Mouse (Mus musculus) kidney, embryonic 14.5 days (tissue): ENCODE results near the gene Lrrc38. TPM values are rescaled to one million over a fixed set of nuclear protein-coding genes. Genes with fewer than 3 reads are reported as not detected.
A peak's percentile ranks its signal among the peaks of the same experiment; 100 is the strongest.
"Not testable (repeated sequence)": the region's sequence is repeated elsewhere in the genome, so short reads cannot be mapped to it uniquely, and the experiment has no call there.

ENCODE experiments used
- ATAC-seq: fragments of 200-750 bp; cut with Nextera tagmentation; 2 replicates; pipeline ENCODE4 v1.8.0; 2017; ENCODE audit warnings: moderate number of reproducible peaks, mild to moderate bottlenecking, moderate TSS enrichment, moderate library complexity; ENCODE audit not compliant: low FRiP score, low TSS enrichment
- H3K27ac ChIP-seq: fragments of 300-500 bp; sonication (generic); 2 replicates; pipeline ENCODE4 v1.5.1; 2014; ENCODE audit warnings: low read depth, mild to moderate bottlenecking, low read length, moderate library complexity, mixed read lengths
- H3K27me3 ChIP-seq: fragments of 300-500 bp; sonication (generic); 2 replicates; pipeline ENCODE4 v1.6.1; 2014; ENCODE audit warnings: mild to moderate bottlenecking, low read length; ENCODE audit not compliant: control insufficient read depth, insufficient read depth
- H3K36me3 ChIP-seq: fragments of 300-500 bp; sonication (generic); 2 replicates; pipeline ENCODE4 v1.6.1; 2014; ENCODE audit warnings: low read length, mixed read lengths; ENCODE audit not compliant: control insufficient read depth, insufficient read depth
- H3K4me1 ChIP-seq: fragments of 300-500 bp; sonication (generic); 2 replicates; pipeline ENCODE4 v1.6.1; 2014; ENCODE audit warnings: low read length, mixed read lengths; ENCODE audit not compliant: control insufficient read depth, insufficient read depth
- H3K4me2 ChIP-seq: fragments of 300-500 bp; sonication (generic); replicated peaks from 2 replicates; pipeline ENCODE4 v1.6.1; 2014; ENCODE audit warnings: low read depth, mild to moderate bottlenecking, low read length
- H3K4me3 ChIP-seq: fragments of 300-500 bp; sonication (generic); 2 replicates; pipeline ENCODE4 v1.5.1; 2014; ENCODE audit warnings: mild to moderate bottlenecking, low read length
- H3K9ac ChIP-seq: fragments of 300-500 bp; sonication (generic); 2 replicates; pipeline ENCODE4 v1.6.1; 2014; ENCODE audit warnings: low read depth, mild to moderate bottlenecking, low read length, moderate library complexity
- H3K9me3 ChIP-seq: fragments of 300-500 bp; sonication (generic); 2 replicates; pipeline ENCODE4 v1.6.1; 2016; ENCODE audit warnings: low read length; ENCODE audit not compliant: control insufficient read depth
- WGBS: fragments of 180-500 bp; shearing (Covaris S2); extraction: QIAGEN DNeasy Blood & Tissue Kit; methylation state at CpG from one replicate; pipeline ENCODE4 v1.1.7; 2014; 5-methylcytosine and 5-hydroxymethylcytosine counted together
- polyA plus RNA-seq: library from polyadenylated mRNA; unstranded; fragments of >200 nt; fragmentation: Nextera tagmentation; extraction: Ambion mirVana; gene quantifications from 2 replicates; pipeline ENCODE4 v1.2.1, GENCODE M21; 2014

Gene Lrrc38
- polyA plus RNA-seq, 1 experiment from 2014 or later, result not detected

GRCm38 (mm10) chr4:143341470-143341869 lies 8.1 kb upstream of the Lrrc38 start:
- H3K9ac ChIP-seq, result no peak overlapping the region
- WGBS, result 80% methylated on average over 7 of the region's 7 CpGs
- H3K4me1 ChIP-seq, result no peaks in the 10 kb centered on the region
- H3K4me2 ChIP-seq, result no peak overlapping the region
- H3K9me3 ChIP-seq, result no peaks in the 10 kb centered on the region
- no peak overlapping the region for H3K4me3 ChIP-seq
- no peaks in the 10 kb centered on the region for H3K36me3 ChIP-seq
- ATAC-seq, result no peak
- H3K27me3 ChIP-seq, result no peaks in the 10 kb centered on the region
- H3K27ac ChIP-seq, result no peak overlapping the region

- not testable (repeated sequence) for H3K4me1 ChIP-seq, H3K4me3 ChIP-seq, H3K9me3 ChIP-seq, H3K36me3 ChIP-seq, H3K27ac ChIP-seq, H3K9ac ChIP-seq, ATAC-seq, H3K4me2 ChIP-seq
- H3K27me3 ChIP-seq, result peaks cover 29% of the 10 kb centered on the region
- WGBS, result 84% methylated on average over 5 of the region's 5 CpGs
Measured at GRCm38 (mm10) chr4:143345491-143345890, 4.1 kb upstream of the Lrrc38 start.

- no peak for ATAC-seq
- Histone ChIP-seq H3K4me1 (peaks cover 5% of the 10 kb centered on the region; the same call in 1 of the 2 replicates), H3K27me3 (peaks cover 44% of the 10 kb centered on the region), H3K4me3 (no peak overlapping the region), H3K9ac (no peak overlapping the region), H3K36me3 (no peaks in the 10 kb centered on the region), H3K27ac (no peak overlapping the region), H3K9me3 (no peaks in the 10 kb centered on the region), H3K4me2 (no peak overlapping the region)
- WGBS, result 30% methylated on average over 5 of the region's 5 CpGs
Measured at GRCm38 (mm10) chr4:143348678-143349077, 879 bp upstream of the Lrrc38 start.

- Histone ChIP-seq H3K4me3 (peak overlapping the region; percentile 52), H3K27ac (no peak overlapping the region), H3K4me2 (peak overlapping the region; percentile 95), H3K36me3 (no peaks in the 10 kb centered on the region), H3K9ac (peak overlapping the region; percentile 60), H3K9me3 (no peaks in the 10 kb centered on the region), H3K4me1 (peaks cover 5% of the 10 kb centered on the region; the same call in 1 of the 2 replicates), H3K27me3 (peaks cover 44% of the 10 kb centered on the region)
- ATAC-seq, result 0 out of 2 replicates have a peak, but pooled peaks have one; percentile 17
- WGBS, result 3% methylated on average over 68 of the region's 72 CpGs
Measured at GRCm38 (mm10) chr4:143350047-143351015, 774 bp downstream of the Lrrc38 start.

- peaks cover 5% of the 10 kb centered on the region; the same call in 1 of the 2 replicates for H3K4me1 ChIP-seq
- WGBS, result 84% methylated on average over 4 of the region's 4 CpGs
- H3K27ac ChIP-seq, result no peak overlapping the region
- no peak overlapping the region for H3K9ac ChIP-seq
- no peaks in the 10 kb centered on the region for H3K9me3 ChIP-seq
- no peak for ATAC-seq
- H3K36me3 ChIP-seq, result no peaks in the 10 kb centered on the region
- no peak overlapping the region for H3K4me3 ChIP-seq
- no peak overlapping the region for H3K4me2 ChIP-seq
- peaks cover 44% of the 10 kb centered on the region for H3K27me3 ChIP-seq
Measured at GRCm38 (mm10) chr4:143352301-143352700, 2.7 kb downstream of the Lrrc38 start.

- ATAC-seq, result no peak
- Histone ChIP-seq H3K4me1 (no peaks in the 10 kb centered on the region), H3K4me3 (no peak overlapping the region), H3K36me3 (no peaks in the 10 kb centered on the region), H3K27me3 (no peaks in the 10 kb centered on the region), H3K27ac (no peak overlapping the region), H3K4me2 (no peak overlapping the region), H3K9me3 (no peaks in the 10 kb centered on the region), H3K9ac (no peak overlapping the region)
- WGBS, result 83% methylated on average over 10 of the region's 10 CpGs
Measured at GRCm38 (mm10) chr4:143361520-143361919, 12.0 kb downstream of the Lrrc38 start.

- Histone ChIP-seq H3K4me2 (no peak overlapping the region), H3K27ac (no peak overlapping the region), H3K9ac (no peak overlapping the region), H3K4me3 (no peak overlapping the region), H3K27me3 (no peaks in the 10 kb centered on the region), H3K4me1 (no peaks in the 10 kb centered on the region), H3K36me3 (no peaks in the 10 kb centered on the region), H3K9me3 (no peaks in the 10 kb centered on the region)
- WGBS, result 47% methylated on average over 15 of the region's 15 CpGs
- no peak for ATAC-seq
Measured at GRCm38 (mm10) chr4:143366415-143367041, 17.0 kb downstream of the Lrrc38 start.

GRCm38 (mm10) chr4:143379480-143379879 lies 29.9 kb downstream of the Lrrc38 start:
- no peak overlapping the region for H3K27ac ChIP-seq
- H3K4me3 ChIP-seq, result no peak overlapping the region
- no peak overlapping the region for H3K9ac ChIP-seq
- H3K9me3 ChIP-seq, result no peaks in the 10 kb centered on the region
- no peaks in the 10 kb centered on the region for H3K4me1 ChIP-seq
- peaks cover 8% of the 10 kb centered on the region; the same call in 1 of the 2 replicates for H3K27me3 ChIP-seq
- no peaks in the 10 kb centered on the region for H3K36me3 ChIP-seq
- H3K4me2 ChIP-seq, result no peak overlapping the region
- 38% methylated on average over 7 of the region's 7 CpGs for WGBS
- ATAC-seq, result no peak
